Mouse (Mus musculus) midbrain, embryonic 14.5 days (tissue): ENCODE results near the gene Fat3. TPM values are rescaled to one million over a fixed set of nuclear protein-coding genes. Genes with fewer than 3 reads are reported as not detected.

Experiments used
- ATAC-seq: fragments of 200-750 bp; cut with Nextera tagmentation; 2 replicates; pipeline ENCODE4 v1.8.0; 2017; ENCODE audit warnings: moderate number of reproducible peaks, moderate library complexity; ENCODE audit not compliant: low FRiP score, low TSS enrichment
- DNase-seq: peaks from one replicate; pipeline ENCODE4 v3.0.0-alpha.2; 2015
- H3K27ac ChIP-seq: fragments of 300-500 bp; sonication (generic); replicated peaks from 2 replicates; pipeline ENCODE4 v1.5.1; 2014; ENCODE audit warnings: mild to moderate bottlenecking, low read depth, low read length, moderate library complexity
- H3K27me3 ChIP-seq: fragments of 300-500 bp; sonication (generic); 2 replicates; pipeline ENCODE4 v1.6.1; 2014; ENCODE audit warnings: low read length, control low read depth, mixed read lengths; ENCODE audit not compliant: control insufficient read depth, insufficient read depth
- H3K36me3 ChIP-seq: fragments of 300-500 bp; sonication (generic); 2 replicates; pipeline ENCODE4 v1.6.1; 2014; ENCODE audit warnings: low read length, control low read depth; ENCODE audit not compliant: control insufficient read depth, insufficient read depth
- H3K4me1 ChIP-seq: fragments of 300-500 bp; sonication (generic); 2 replicates; pipeline ENCODE4 v1.6.1; 2014; ENCODE audit warnings: mild to moderate bottlenecking, antibody characterized with exemption, low read length, control low read depth; ENCODE audit not compliant: control insufficient read depth, insufficient read depth
- H3K4me2 ChIP-seq: fragments of 300-500 bp; sonication (generic); 2 replicates; pipeline ENCODE4 v1.6.1; 2014; ENCODE audit warnings: mild to moderate bottlenecking, low read length, moderate library complexity
- H3K4me3 ChIP-seq: fragments of 300-500 bp; sonication (generic); replicated peaks from 2 replicates; pipeline ENCODE4 v1.5.1; 2014; ENCODE audit warnings: low read depth, low read length
- H3K9ac ChIP-seq: fragments of 300-500 bp; sonication (generic); replicated peaks from 2 replicates; pipeline ENCODE4 v1.6.1; 2014; ENCODE audit warnings: mild to moderate bottlenecking, low read length, moderate library complexity
- H3K9me3 ChIP-seq: fragments of 300-500 bp; sonication (generic); 2 replicates; pipeline ENCODE4 v1.6.1; 2016; ENCODE audit warnings: low read length, control low read depth, mixed read lengths; ENCODE audit not compliant: control insufficient read depth
- WGBS: fragments of 180-500 bp; shearing (Covaris S2); extraction: QIAGEN DNeasy Blood & Tissue Kit; methylation state at CpG from one replicate; pipeline ENCODE4 v1.1.7; 2014; 5-methylcytosine and 5-hydroxymethylcytosine counted together
- polyA plus RNA-seq: library from polyadenylated mRNA; unstranded; fragments of >200 nt; fragmentation: Nextera tagmentation; extraction: Ambion mirVana; gene quantifications from 2 replicates; pipeline ENCODE4 v1.2.1, GENCODE M21; 2014

Gene Fat3
- polyA plus RNA-seq, 1 experiment from 2014 or later = 27.6 TPM

- Histone ChIP-seq H3K36me3 (no peaks in the 10 kb centered on the region), H3K9me3 (no peaks in the 10 kb centered on the region), H3K27me3 (no peaks in the 10 kb centered on the region), H3K4me3 (no peak overlapping the region), H3K27ac (peak overlapping the region; percentile 64), H3K9ac (no peak overlapping the region), H3K4me1 (peaks cover 14% of the 10 kb centered on the region; the same call in 1 of the 2 replicates), H3K4me2 (no peak overlapping the region)
- DNase-seq (peak; percentile 61), ATAC-seq (peak; percentile 66; the same call in 1 of the 2 replicates)
- 32% methylated on average over 6 of the region's 6 CpGs for WGBS
These were observed 206.9 kb downstream of the Fat3 start for GRCm38 (mm10) chr9:16293928-16294806.

DNA sequence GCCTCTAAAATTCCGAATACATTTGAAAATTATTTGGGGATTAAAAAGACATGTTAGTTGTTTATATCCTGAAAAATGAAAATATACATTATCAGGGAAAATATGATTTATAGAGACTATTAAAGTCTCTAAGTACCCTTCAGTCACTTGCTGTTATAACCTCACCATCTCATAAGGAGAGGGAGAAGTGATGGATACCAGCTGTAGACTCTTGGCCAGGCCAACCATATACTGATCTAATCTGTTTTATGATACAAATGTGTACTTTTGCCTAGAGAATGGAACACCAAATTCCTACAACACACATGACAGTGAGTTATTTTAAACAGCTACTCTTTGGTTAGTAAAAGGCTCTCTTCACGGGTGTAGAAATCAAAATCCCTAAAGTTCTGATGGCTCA is 208.6 kb downstream of the Fat3 start:
- Histone ChIP-seq H3K9me3 (no peaks in the 10 kb centered on the region), H3K4me3 (no peak overlapping the region), H3K27me3 (no peaks in the 10 kb centered on the region), H3K27ac (no peak overlapping the region), H3K4me2 (no peak overlapping the region), H3K4me1 (peaks cover 14% of the 10 kb centered on the region; the same call in 1 of the 2 replicates), H3K9ac (no peak overlapping the region), H3K36me3 (no peaks in the 10 kb centered on the region)
- WGBS = 91% methylated on average over 2 of the region's 2 CpGs
- ATAC-seq (no peak), DNase-seq (no peak)

GRCm38 (mm10) chr9:16290911-16291310 is 210.2 kb downstream of the Fat3 start:
- H3K27me3 ChIP-seq = no peaks in the 10 kb centered on the region
- WGBS = 94% methylated on average over 2 of the region's 2 CpGs

DNA sequence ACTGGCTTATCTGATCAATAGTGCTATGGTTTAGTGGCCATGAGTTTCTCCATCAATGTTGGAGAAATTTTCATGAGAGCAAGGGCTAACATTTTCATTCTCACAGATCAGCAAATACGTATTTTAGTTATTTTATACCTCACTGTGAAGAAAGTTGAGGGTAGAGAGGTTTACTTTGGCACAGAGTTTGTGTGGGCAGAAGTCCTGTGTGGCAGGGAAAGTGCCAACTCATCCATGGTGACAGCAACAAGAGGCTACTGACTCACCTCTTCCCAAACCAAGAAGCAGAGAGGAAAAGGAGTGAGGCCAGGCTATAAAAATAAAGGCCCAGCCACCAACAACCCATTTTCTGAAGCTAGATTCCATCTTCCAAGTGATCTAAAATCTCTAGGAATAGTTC is 218.1 kb downstream of the Fat3 start:
- no peaks in the 10 kb centered on the region for H3K4me1 ChIP-seq
- H3K27me3 ChIP-seq = no peaks in the 10 kb centered on the region
- H3K27ac ChIP-seq = no peak overlapping the region
- H3K36me3 ChIP-seq = no peaks in the 10 kb centered on the region
- ATAC-seq (no peak), DNase-seq (no peak)
- WGBS = 89% methylated on average over 1 of the region's 1 CpGs
- H3K4me3 ChIP-seq = no peak overlapping the region
- no peaks in the 10 kb centered on the region for H3K9me3 ChIP-seq
- no peak overlapping the region for H3K9ac ChIP-seq
- no peak overlapping the region for H3K4me2 ChIP-seq

More at GRCm38 (mm10) chr9:16290911-16291310, 210.2 kb downstream of the Fat3 start:
- no peaks in the 10 kb centered on the region for H3K9me3 ChIP-seq
- H3K4me3 ChIP-seq = no peak overlapping the region
- no peak overlapping the region for H3K4me2 ChIP-seq
- H3K9ac ChIP-seq = no peak overlapping the region
- no peak for DNase-seq
- no peaks in the 10 kb centered on the region for H3K36me3 ChIP-seq
- no peak overlapping the region for H3K27ac ChIP-seq
- ATAC-seq = no peak
- H3K4me1 ChIP-seq = peaks cover 14% of the 10 kb centered on the region; the same call in 1 of the 2 replicates

- ATAC-seq (no peak), DNase-seq (no peak)
- H3K9me3 ChIP-seq = no peaks in the 10 kb centered on the region
- H3K4me1 ChIP-seq = no peaks in the 10 kb centered on the region
- H3K27me3 ChIP-seq = no peaks in the 10 kb centered on the region
- H3K9ac ChIP-seq = no peak overlapping the region
- no peak overlapping the region for H3K4me2 ChIP-seq
- no peak overlapping the region for H3K4me3 ChIP-seq
- no peak overlapping the region for H3K27ac ChIP-seq
- no peaks in the 10 kb centered on the region for H3K36me3 ChIP-seq
These were observed 218.7 kb downstream of the Fat3 start for GRCm38 (mm10) chr9:16282291-16282804.

DNA sequence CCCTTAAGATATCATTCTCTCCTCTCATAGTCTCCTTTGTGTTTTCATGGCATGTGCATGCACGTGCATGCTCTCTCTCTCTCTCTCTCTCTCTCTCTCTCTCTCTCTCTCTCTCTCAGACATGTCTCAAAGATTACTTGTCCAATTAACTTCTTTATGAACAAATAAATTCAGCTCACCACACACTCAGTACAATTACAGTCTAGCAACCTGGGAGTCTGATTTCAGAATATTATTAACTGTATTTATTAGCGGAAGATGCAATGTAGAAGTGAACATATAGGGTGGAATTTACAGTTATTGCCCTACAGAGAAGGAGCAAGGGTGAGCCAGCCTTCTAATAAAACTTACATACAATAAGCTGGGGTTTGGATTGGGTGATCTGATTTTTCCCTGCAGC is 225.5 kb downstream of the Fat3 start:
- Histone ChIP-seq H3K4me1 (no peaks in the 10 kb centered on the region), H3K9ac (no peak overlapping the region), H3K27me3 (no peaks in the 10 kb centered on the region), H3K9me3 (no peaks in the 10 kb centered on the region), H3K4me2 (no peak overlapping the region), H3K4me3 (no peak overlapping the region), H3K36me3 (no peaks in the 10 kb centered on the region), H3K27ac (peak overlapping the region; percentile 22; the same call in 1 of the 2 replicates)
- WGBS = 59% methylated on average over 2 of the region's 2 CpGs
- ATAC-seq (no peak), DNase-seq (no peak)

DNA sequence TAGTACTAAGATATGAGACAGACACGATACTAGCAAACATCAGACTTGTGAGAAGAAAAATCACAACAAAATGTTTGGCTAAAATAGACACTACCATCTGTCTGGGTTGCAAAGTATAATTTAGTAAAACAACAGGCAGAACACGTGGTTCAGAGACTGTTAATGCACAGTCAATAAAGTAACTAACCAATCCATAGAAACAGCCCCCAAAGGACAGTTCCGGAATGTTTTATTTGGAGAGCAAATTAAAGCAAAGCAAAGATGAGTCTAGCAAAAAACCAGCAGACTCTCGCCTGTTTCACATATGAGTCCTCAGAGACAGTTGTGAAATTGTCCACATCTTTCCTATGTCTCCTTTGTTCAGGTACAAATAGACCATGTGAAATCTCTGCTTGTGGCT is 227.0 kb downstream of the Fat3 start:
- DNase-seq (no peak), ATAC-seq (no peak)
- no peaks in the 10 kb centered on the region for H3K9me3 ChIP-seq
- no peak overlapping the region for H3K9ac ChIP-seq
- H3K4me3 ChIP-seq = no peak overlapping the region
- H3K36me3 ChIP-seq = no peaks in the 10 kb centered on the region
- no peak overlapping the region for H3K4me2 ChIP-seq
- H3K27me3 ChIP-seq = no peaks in the 10 kb centered on the region
- no peak overlapping the region for H3K27ac ChIP-seq
- H3K4me1 ChIP-seq = no peaks in the 10 kb centered on the region
- WGBS = 84% methylated on average over 4 of the region's 4 CpGs

- Histone ChIP-seq H3K9ac (no peak overlapping the region), H3K4me3 (no peak overlapping the region), H3K4me1 (no peaks in the 10 kb centered on the region), H3K4me2 (no peak overlapping the region), H3K36me3 (no peaks in the 10 kb centered on the region), H3K27ac (no peak overlapping the region), H3K9me3 (no peaks in the 10 kb centered on the region), H3K27me3 (no peaks in the 10 kb centered on the region)
- DNase-seq = no peak
- ATAC-seq = no peak
- 87% methylated on average over 1 of the region's 1 CpGs for WGBS
These were observed 228.3 kb downstream of the Fat3 start for GRCm38 (mm10) chr9:16272810-16273209.

DNA sequence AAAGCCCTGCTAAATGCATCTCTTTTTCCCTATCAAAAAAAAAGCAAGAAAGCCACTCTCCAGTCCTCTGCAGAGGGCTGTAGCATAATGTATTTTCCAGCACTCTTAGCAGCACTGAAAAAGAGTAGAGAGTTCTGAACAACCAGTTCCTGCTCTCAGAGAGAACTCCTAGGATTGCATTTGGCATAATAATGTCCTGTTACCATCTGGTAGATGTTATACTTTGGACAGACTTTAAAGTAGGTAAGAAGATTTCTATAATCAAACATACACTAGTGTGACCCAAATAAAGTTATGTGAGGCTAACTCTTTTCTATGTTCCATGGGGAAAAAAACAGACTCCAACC is 230.3 kb downstream of the Fat3 start:
- Histone ChIP-seq H3K9ac (no peak overlapping the region), H3K27ac (peak overlapping the region; percentile 55; the same call in 1 of the 2 replicates)
- DNase-seq = no peak

More for the DNA sequence above, 230.3 kb downstream of the Fat3 start:
- Histone ChIP-seq H3K4me2 (no peak overlapping the region), H3K27me3 (no peaks in the 10 kb centered on the region), H3K4me3 (no peak overlapping the region), H3K36me3 (no peaks in the 10 kb centered on the region), H3K4me1 (no peaks in the 10 kb centered on the region), H3K9me3 (no peaks in the 10 kb centered on the region)
- no peak for ATAC-seq
